Mouse (Mus musculus) thymus, adult 2 months (tissue): Measurements from ENCODE around the gene Stoml2.

Experiments used
- CTCF ChIP-seq: fragments of 200-500 bp; IDR thresholded peaks from 2 replicates; pipeline ENCODE4 v1.5.1; 2012; ENCODE audit warnings: mild to moderate bottlenecking, control low read depth, low read length, moderate library complexity, borderline replicate concordance; ENCODE audit not compliant: control insufficient read depth, poor library complexity, insufficient read depth; ENCODE audit errors: extremely low read depth
- POLR2A ChIP-seq: fragments of 200-500 bp; IDR thresholded peaks from 2 replicates; pipeline ENCODE4 v1.6.1; 2012; ENCODE audit warnings: mild to moderate bottlenecking, low read length, control low read depth, moderate library complexity; ENCODE audit not compliant: control insufficient read depth, poor library complexity, insufficient read depth; ENCODE audit errors: extremely low read depth

DNA sequence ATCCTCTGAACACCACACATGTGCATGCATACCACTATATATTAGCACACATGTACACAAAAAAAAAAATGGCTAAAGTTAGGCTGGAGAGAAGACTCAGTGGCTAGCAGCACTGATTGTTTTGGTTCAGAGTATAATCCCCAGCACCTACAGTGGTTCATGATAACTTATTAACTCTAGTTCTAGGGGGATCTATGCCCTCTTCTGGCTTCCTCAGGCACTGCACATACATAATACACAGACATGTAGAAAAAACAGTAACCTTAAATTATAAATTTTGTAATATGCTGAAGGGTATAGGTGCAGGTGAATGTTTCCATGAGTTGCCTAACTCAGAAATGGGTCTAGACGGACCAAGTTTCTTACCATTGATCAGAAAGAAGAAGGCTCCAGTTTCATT lies 43.2 kb downstream of the Stoml2 start:
- TF ChIP-seq CTCF (no peak), POLR2A (no peak)
